Mouse (Mus musculus): ENCODE data around the gene Stim2. TPM values are rescaled to one million over a fixed set of nuclear protein-coding genes. Genes with fewer than 3 reads are reported as not detected.

Stim2 gene
- total and polyA plus RNA-seq, 3 experiments, result 8.2 to 17.2 (median 16.5) TPM

- Histone ChIP-seq H3K4me3 (peak overlapping the region; percentile 85; the same call in 1 of the 2 replicates), H3K36me3 (ENCODE audit: control insufficient read depth, insufficient read depth, low read length) (peaks cover 7% of the 10 kb centered on the region), H3K27me3 (ENCODE audit: control insufficient read depth, insufficient read depth, low read length) (no peaks in the 10 kb centered on the region), H3K9ac (ENCODE audit: low read depth, low read length) (no peak overlapping the region), H3K4me1 (ENCODE audit: control insufficient read depth, insufficient read depth, low read length) (peaks cover 3% of the 10 kb centered on the region), H3K27ac (no peak overlapping the region; the same call in 1 of the 2 replicates), H3K79me2 (replicated peaks; ENCODE audit: control insufficient read depth, insufficient read depth, low read length) (peaks cover 4% of the 10 kb centered on the region)
- TF ChIP-seq CTCF (IDR thresholded peaks at IDR 0.05) (no peak), POLR2A (IDR thresholded peaks at IDR 0.05; ENCODE audit: insufficient read depth, low read depth, low read length) (no peak), EP300 (IDR thresholded peaks at IDR 0.05; ENCODE audit: insufficient read depth, low read depth, low read length) (no peak)
- intact Hi-C loops (cut with DNase I), result loop anchor here (5.0 kb wide), 1 partner anchor 51 kb away; no protein-coding TSS in a partner anchor
- no peak for DNase-seq
- WGBS, result 46% methylated on average over 5 of the region's 5 CpGs
Measured at GRCm38 (mm10) chr5:54001021-54001420, 2.7 kb downstream of the Stim2 start.

GRCm38 (mm10) chr5:54005111-54005864 lies 7.0 kb downstream of the Stim2 start:
- intact Hi-C loops (cut with DNase I), result no loop called here
- no peak overlapping the region for H3K9ac ChIP-seq (ENCODE audit: low read depth, low read length)
- peaks cover 8% of the 10 kb centered on the region for H3K4me1 ChIP-seq (ENCODE audit: control insufficient read depth, insufficient read depth, low read length)
- H3K27me3 ChIP-seq (ENCODE audit: control insufficient read depth, insufficient read depth, low read length), result no peaks in the 10 kb centered on the region
- 68% methylated on average over 2 of the region's 2 CpGs for WGBS
- TF ChIP-seq EP300 (IDR thresholded peaks at IDR 0.05; ENCODE audit: insufficient read depth, low read depth, low read length) (no peak), POLR2A (IDR thresholded peaks at IDR 0.05; ENCODE audit: insufficient read depth, low read depth, low read length) (no peak)
- H3K79me2 ChIP-seq (replicated peaks; ENCODE audit: control insufficient read depth, insufficient read depth, low read length), result peaks cover 5% of the 10 kb centered on the region
- H3K36me3 ChIP-seq (ENCODE audit: control insufficient read depth, insufficient read depth, low read length), result peaks cover 12% of the 10 kb centered on the region
- H3K27ac ChIP-seq, result peak overlapping the region; percentile 13; the same call in 1 of the 2 replicates
- DNase-seq, result no peak
- H3K4me3 ChIP-seq, result no peak overlapping the region

GRCm38 (mm10) chr5:54005865-54006225 lies 7.5 kb downstream of the Stim2 start:
- Histone ChIP-seq H3K4me3 (no peak overlapping the region), H3K9ac (ENCODE audit: low read depth, low read length) (no peak overlapping the region), H3K36me3 (ENCODE audit: control insufficient read depth, insufficient read depth, low read length) (peaks cover 11% of the 10 kb centered on the region), H3K27me3 (ENCODE audit: control insufficient read depth, insufficient read depth, low read length) (no peaks in the 10 kb centered on the region), H3K4me1 (ENCODE audit: control insufficient read depth, insufficient read depth, low read length) (peaks cover 8% of the 10 kb centered on the region), H3K79me2 (replicated peaks; ENCODE audit: control insufficient read depth, insufficient read depth, low read length) (peaks cover 5% of the 10 kb centered on the region), H3K27ac (peak overlapping the region; percentile 13; the same call in 1 of the 2 replicates)
- DNase-seq, result no peak
- intact Hi-C loops (cut with DNase I), result no loop called here
- 44% methylated on average over 6 of the region's 6 CpGs for WGBS
- TF ChIP-seq EP300 (IDR thresholded peaks at IDR 0.05; ENCODE audit: insufficient read depth, low read depth, low read length) (no peak), POLR2A (IDR thresholded peaks at IDR 0.05; ENCODE audit: insufficient read depth, low read depth, low read length) (no peak), CTCF (IDR thresholded peaks at IDR 0.05) (no peak)

- DNase-seq, result no peak
- Histone ChIP-seq H3K9ac (ENCODE audit: low read depth, low read length) (no peak overlapping the region), H3K27ac (no peak overlapping the region), H3K36me3 (ENCODE audit: control insufficient read depth, insufficient read depth, low read length) (peaks cover 7% of the 10 kb centered on the region), H3K79me2 (replicated peaks; ENCODE audit: control insufficient read depth, insufficient read depth, low read length) (peaks cover 6% of the 10 kb centered on the region), H3K4me1 (ENCODE audit: control insufficient read depth, insufficient read depth, low read length) (peaks cover 10% of the 10 kb centered on the region), H3K4me3 (no peak overlapping the region), H3K27me3 (ENCODE audit: control insufficient read depth, insufficient read depth, low read length) (no peaks in the 10 kb centered on the region)
- 100% methylated on average over 1 of the region's 1 CpGs for WGBS
- TF ChIP-seq EP300 (IDR thresholded peaks at IDR 0.05; ENCODE audit: insufficient read depth, low read depth, low read length) (no peak), CTCF (IDR thresholded peaks at IDR 0.05) (no peak), POLR2A (IDR thresholded peaks at IDR 0.05; ENCODE audit: insufficient read depth, low read depth, low read length) (no peak)
- intact Hi-C loops (cut with DNase I), result no loop called here
Measured at GRCm38 (mm10) chr5:54006845-54007244, 8.5 kb downstream of the Stim2 start.

- intact Hi-C loops (cut with DNase I), result no loop called here
- TF ChIP-seq CTCF (IDR thresholded peaks at IDR 0.05) (no peak), EP300 (IDR thresholded peaks at IDR 0.05; ENCODE audit: insufficient read depth, low read depth, low read length) (no peak), POLR2A (IDR thresholded peaks at IDR 0.05; ENCODE audit: insufficient read depth, low read depth, low read length) (no peak)
- Histone ChIP-seq H3K4me3 (no peak overlapping the region), H3K79me2 (replicated peaks; ENCODE audit: control insufficient read depth, insufficient read depth, low read length) (peaks cover 7% of the 10 kb centered on the region), H3K4me1 (ENCODE audit: control insufficient read depth, insufficient read depth, low read length) (peaks cover 9% of the 10 kb centered on the region), H3K27me3 (ENCODE audit: control insufficient read depth, insufficient read depth, low read length) (no peaks in the 10 kb centered on the region), H3K9ac (ENCODE audit: low read depth, low read length) (no peak overlapping the region), H3K36me3 (ENCODE audit: control insufficient read depth, insufficient read depth, low read length) (peaks cover 7% of the 10 kb centered on the region), H3K27ac (no peak overlapping the region)
- 24% methylated on average over 6 of the region's 6 CpGs for WGBS
- no peak for DNase-seq
Measured at GRCm38 (mm10) chr5:54007617-54008016, 9.3 kb downstream of the Stim2 start.

GRCm38 (mm10) chr5:54013271-54013670 lies 15.0 kb downstream of the Stim2 start:
- H3K4me3 ChIP-seq, result no peak overlapping the region
- peaks cover 11% of the 10 kb centered on the region for H3K79me2 ChIP-seq (replicated peaks; ENCODE audit: control insufficient read depth, insufficient read depth, low read length)
- no peak overlapping the region for H3K9ac ChIP-seq (ENCODE audit: low read depth, low read length)
- intact Hi-C loops (cut with DNase I), result no loop called here
- peaks cover 2% of the 10 kb centered on the region for H3K36me3 ChIP-seq (ENCODE audit: control insufficient read depth, insufficient read depth, low read length)
- DNase-seq, result no peak
- TF ChIP-seq POLR2A (IDR thresholded peaks at IDR 0.05; ENCODE audit: insufficient read depth, low read depth, low read length), result no peak
- no peak for TF ChIP-seq EP300 (IDR thresholded peaks at IDR 0.05; ENCODE audit: insufficient read depth, low read depth, low read length)
- no peak for TF ChIP-seq CTCF (IDR thresholded peaks at IDR 0.05)
- H3K4me1 ChIP-seq (ENCODE audit: control insufficient read depth, insufficient read depth, low read length), result peaks cover 12% of the 10 kb centered on the region
- 24% methylated on average over 1 of the region's 1 CpGs for WGBS
- H3K27ac ChIP-seq, result no peak overlapping the region
- H3K27me3 ChIP-seq (ENCODE audit: control insufficient read depth, insufficient read depth, low read length), result no peaks in the 10 kb centered on the region

All from heart, adult 2 months (tissue).